Mouse (Mus musculus): Measurements from ENCODE around the gene Rgs6.

DNA sequence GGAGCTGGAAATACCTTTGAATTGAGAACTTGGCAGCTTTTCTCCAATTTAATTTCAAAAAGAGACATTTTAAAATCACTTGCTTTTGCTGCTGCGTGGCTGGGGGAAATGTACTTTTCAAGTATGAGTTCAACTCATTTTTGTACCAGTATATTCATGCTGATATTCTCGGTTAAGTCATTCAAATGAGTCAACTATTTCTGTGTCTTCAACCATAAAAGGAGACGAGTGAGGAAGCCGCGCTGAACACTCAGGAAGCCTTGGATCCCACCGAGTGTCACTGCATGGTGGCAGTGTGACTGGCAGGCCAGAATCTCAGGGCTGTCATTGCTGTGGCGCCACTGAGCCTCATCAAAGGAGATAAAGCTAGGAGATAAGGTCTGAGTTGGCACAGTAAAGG, 143.5 kb downstream of the Rgs6 start:
- TF ChIP-seq POLR2A (IDR thresholded peaks at IDR 0.05; ENCODE audit: low read depth, low read length) (no peak), ETS1 (conservative IDR thresholded peaks at IDR 0.05; ENCODE audit: low read depth, low read length) (no peak), USF1 (IDR thresholded peaks at IDR 0.05; ENCODE audit: low read depth, low read length) (no peak), EP300 (IDR thresholded peaks at IDR 0.05; ENCODE audit: low read length) (no peak), CHD2 (IDR thresholded peaks at IDR 0.05; ENCODE audit: low read length) (no peak), KAT2A (IDR thresholded peaks at IDR 0.05; ENCODE audit: insufficient replicate concordance, low read length) (no peak), POLR2AphosphoS2 (IDR thresholded peaks at IDR 0.05; ENCODE audit: low read depth, low read length) (no peak), MXI1 (IDR thresholded peaks at IDR 0.05; ENCODE audit: low read depth, low read length) (no peak)
